Mouse (Mus musculus) E14TG2a.4 (cell line): ENCODE measurements at regions not wholly inside any gene's neighbourhood (a gene's known extent, or its start where the extent isn't known, plus 50 kb on each side); places are given as distances from the start of the nearest gene placed in this dataset.

Experiments
- H3K27me3 ChIP-seq: 2 replicates; pipeline ENCODE4 v1.6.1; 2014; ENCODE audit warnings: low read length, control low read depth; ENCODE audit not compliant: insufficient read depth
- H3K36me3 ChIP-seq: 2 replicates; pipeline ENCODE4 v1.6.1; 2014; ENCODE audit warnings: low read length, control low read depth; ENCODE audit not compliant: insufficient read depth
- H3K4me1 ChIP-seq: replicated peaks from 2 replicates; pipeline ENCODE4 v1.6.1; 2014; ENCODE audit warnings: low read depth, low read length, control low read depth
- H3K4me3 ChIP-seq: replicated peaks from 2 replicates; pipeline ENCODE4 v1.5.1; 2014; ENCODE audit warnings: mild to moderate bottlenecking, low read length
- H3K9me3 ChIP-seq: 2 replicates; pipeline ENCODE4 v1.6.1; 2014; ENCODE audit warnings: low read length, control low read depth
- CTCF ChIP-seq: conservative IDR thresholded peaks from 2 replicates; pipeline ENCODE4 v1.5.1; 2014; ENCODE audit warnings: low read length
- NANOG ChIP-seq: IDR thresholded peaks from 2 replicates; pipeline ENCODE4 v1.6.1; 2014; ENCODE audit warnings: borderline replicate concordance, low read length, mixed read lengths
- POU5F1 ChIP-seq: IDR thresholded peaks from 2 replicates; pipeline ENCODE4 v1.6.1; 2014; ENCODE audit warnings: low read length, borderline replicate concordance

DNA sequence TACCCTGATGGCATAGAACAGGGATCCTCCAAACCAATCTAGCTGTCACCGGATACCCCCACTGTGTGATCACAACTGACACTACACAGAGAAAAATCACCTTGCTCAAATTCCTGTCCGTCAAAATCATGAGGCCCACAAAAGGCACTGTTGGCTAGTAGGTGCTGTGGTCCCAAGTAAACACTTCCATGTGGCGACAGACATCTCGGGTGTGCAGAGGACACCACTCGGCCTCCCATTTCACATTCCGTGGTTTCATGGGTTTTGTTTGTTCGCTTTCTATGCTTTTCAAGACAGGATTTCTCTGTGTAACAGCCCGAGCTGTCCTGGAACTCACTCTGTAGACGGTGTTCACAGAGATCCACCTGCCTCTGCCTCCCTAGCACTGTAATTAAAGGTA, 162.2 kb downstream of the Tmx1 start:
- Histone ChIP-seq H3K36me3 (no peaks in the 10 kb centered on the region), H3K9me3 (no peaks in the 10 kb centered on the region), H3K4me1 (no peaks in the 10 kb centered on the region), H3K27me3 (no peaks in the 10 kb centered on the region), H3K4me3 (no peak overlapping the region)
- no peak for TF ChIP-seq CTCF
- TF ChIP-seq NANOG, result no peak
- TF ChIP-seq POU5F1, result no peak

DNA sequence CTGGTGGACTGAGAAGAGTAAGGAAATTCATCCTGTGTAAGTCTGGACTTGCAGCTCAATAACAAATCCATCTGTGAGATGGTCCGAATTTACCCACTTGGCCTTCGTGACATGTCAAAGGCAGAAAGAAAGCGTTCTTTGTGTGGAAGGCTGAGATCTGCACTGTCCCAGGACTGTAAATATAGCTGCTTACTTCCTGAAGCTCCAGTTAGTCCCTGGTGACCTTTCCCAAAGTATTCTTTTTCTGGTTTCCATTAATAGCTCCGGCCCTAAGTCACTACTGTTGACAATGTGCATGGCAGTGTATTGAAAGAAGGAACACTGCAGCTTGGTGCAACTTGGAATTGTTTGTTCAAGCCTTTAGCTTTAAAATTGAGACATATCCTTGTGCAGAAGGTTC, 163.2 kb downstream of the Tmx1 start:
- Histone ChIP-seq H3K4me3 (no peak overlapping the region), H3K36me3 (no peaks in the 10 kb centered on the region), H3K9me3 (no peaks in the 10 kb centered on the region), H3K4me1 (no peaks in the 10 kb centered on the region), H3K27me3 (no peaks in the 10 kb centered on the region)
- no peak for TF ChIP-seq NANOG
- TF ChIP-seq POU5F1, result no peak
- no peak for TF ChIP-seq CTCF

GRCm38 (mm10) chr12:70616487-70616886, 163.6 kb downstream of the Tmx1 start:
- no peaks in the 10 kb centered on the region for H3K36me3 ChIP-seq
- no peak for TF ChIP-seq CTCF
- no peaks in the 10 kb centered on the region for H3K4me1 ChIP-seq
- H3K4me3 ChIP-seq, result no peak overlapping the region
- no peaks in the 10 kb centered on the region for H3K27me3 ChIP-seq
- no peaks in the 10 kb centered on the region for H3K9me3 ChIP-seq

- no peaks in the 10 kb centered on the region for H3K4me1 ChIP-seq
- no peak for TF ChIP-seq NANOG
- TF ChIP-seq CTCF, result no peak
- no peak for TF ChIP-seq POU5F1
- no peaks in the 10 kb centered on the region for H3K9me3 ChIP-seq
- H3K27me3 ChIP-seq, result no peaks in the 10 kb centered on the region
- H3K36me3 ChIP-seq, result no peaks in the 10 kb centered on the region
- no peak overlapping the region for H3K4me3 ChIP-seq
Measured at GRCm38 (mm10) chr12:70617024-70617423, 164.1 kb downstream of the Tmx1 start.

GRCm38 (mm10) chr12:70617979-70618378, 165.1 kb downstream of the Tmx1 start:
- H3K4me1 ChIP-seq, result no peaks in the 10 kb centered on the region
- H3K9me3 ChIP-seq, result no peaks in the 10 kb centered on the region
- no peak overlapping the region for H3K4me3 ChIP-seq
- TF ChIP-seq NANOG, result no peak
- no peak for TF ChIP-seq POU5F1
- TF ChIP-seq CTCF, result no peak
- no peaks in the 10 kb centered on the region for H3K27me3 ChIP-seq
- no peaks in the 10 kb centered on the region for H3K36me3 ChIP-seq

DNA sequence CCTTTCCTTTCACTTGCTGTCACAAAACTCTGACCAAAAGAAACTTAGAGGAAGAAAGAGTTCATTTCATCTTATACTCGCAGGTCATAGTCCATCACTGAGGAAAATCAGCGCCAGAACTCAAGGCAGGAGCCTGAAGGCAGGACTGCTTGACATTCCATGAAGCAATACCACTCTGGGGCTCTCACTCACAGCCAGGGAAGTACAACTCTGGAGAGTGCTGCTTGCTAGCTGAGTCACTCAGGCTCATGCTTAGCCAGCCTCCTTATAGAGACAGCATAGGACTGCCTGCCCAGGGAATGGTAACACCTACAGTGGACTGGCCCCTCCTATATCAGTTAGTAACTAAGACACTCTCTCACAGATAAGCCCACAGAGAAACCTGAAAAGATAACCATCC, 166.5 kb downstream of the Tmx1 start:
- no peaks in the 10 kb centered on the region for H3K4me1 ChIP-seq
- TF ChIP-seq NANOG (no peak), CTCF (no peak), POU5F1 (no peak)

GRCm38 (mm10) chr12:70622019-70622418, 169.1 kb downstream of the Tmx1 start:
- Histone ChIP-seq H3K27me3 (no peaks in the 10 kb centered on the region), H3K9me3 (no peaks in the 10 kb centered on the region), H3K4me3 (no peak overlapping the region), H3K36me3 (no peaks in the 10 kb centered on the region), H3K4me1 (no peaks in the 10 kb centered on the region)
- TF ChIP-seq POU5F1 (no peak), NANOG (no peak), CTCF (no peak)

More for the DNA sequence above, 166.5 kb downstream of the Tmx1 start:
- Histone ChIP-seq H3K4me3 (no peak overlapping the region), H3K27me3 (no peaks in the 10 kb centered on the region), H3K9me3 (no peaks in the 10 kb centered on the region), H3K36me3 (no peaks in the 10 kb centered on the region)

GRCm38 (mm10) chr12:70624298-70624980, 171.5 kb downstream of the Tmx1 start:
- no peaks in the 10 kb centered on the region for H3K9me3 ChIP-seq
- H3K36me3 ChIP-seq, result no peaks in the 10 kb centered on the region
- H3K4me1 ChIP-seq, result peaks cover 10% of the 10 kb centered on the region
- no peaks in the 10 kb centered on the region for H3K27me3 ChIP-seq
- TF ChIP-seq POU5F1 (no peak), CTCF (no peak), NANOG (no peak)
- H3K4me3 ChIP-seq, result no peak overlapping the region

DNA sequence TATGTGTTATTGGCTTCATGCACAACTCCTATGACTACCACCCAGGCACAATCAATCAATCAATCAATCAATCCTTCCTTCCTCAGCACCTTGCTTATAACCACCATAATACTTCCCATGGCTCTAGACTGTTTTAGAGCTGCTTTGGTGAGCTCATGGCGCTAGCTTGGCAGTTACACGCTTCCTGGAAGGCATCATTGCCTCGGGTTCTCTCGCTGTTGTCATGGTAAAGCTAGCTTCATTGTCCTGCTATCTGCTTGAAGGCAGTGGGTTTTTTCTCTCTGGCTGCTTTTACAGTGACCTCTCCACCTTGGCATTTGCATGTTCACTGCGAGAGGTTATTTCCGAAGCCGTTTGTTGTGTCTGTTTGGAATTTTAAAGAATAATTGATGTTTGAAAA, 174.7 kb downstream of the Tmx1 start:
- TF ChIP-seq CTCF (no peak), POU5F1 (no peak), NANOG (no peak)
- peaks cover 4% of the 10 kb centered on the region; the same call in 1 of the 2 replicates for H3K27me3 ChIP-seq
- no peaks in the 10 kb centered on the region for H3K9me3 ChIP-seq
- peaks cover 10% of the 10 kb centered on the region for H3K4me1 ChIP-seq
- H3K36me3 ChIP-seq, result no peaks in the 10 kb centered on the region
- no peak overlapping the region for H3K4me3 ChIP-seq
